In genomic region chr19:37050643-37051345, GRCm38 (mm10) we compare ENCODE assay signal across 9 mouse cellular contexts.
DNase-seq lines count a peak whose midpoint lies in the region; ATAC-seq and TF ChIP-seq lines count a peak whose summit lies in the region.
"Had no signal": no experiment of that assay in that cellular context is flagged by ENCODE, and none has a peak within 500 bp of the region (broad histone marks: within the 10 kb centered on the region; RNA-seq: fewer than 3 reads in every experiment).

No protein-coding gene starts in this region.

- H3K36me3 ChIP-seq in heart, adult 2 months (ENCODE audit: control insufficient read depth, insufficient read depth, low read length) = no peaks in the 10 kb centered on the region; the same call in 1 of the 2 replicates
- H3K36me3 ChIP-seq: limb, embryonic 12.5 days had no signal

- no peak overlapping the region for H3K27ac ChIP-seq in heart, adult 2 months
- H3K27ac ChIP-seq: limb, embryonic 12.5 days had no signal

- TF ChIP-seq POLR2A in heart, adult 2 months (IDR thresholded peaks at IDR 0.05; ENCODE audit: insufficient read depth, low read depth, low read length) = no peak

- peak; percentile 81 for ATAC-seq in erythroid progenitor cell, adult 5-6 weeks (replicated peaks; ENCODE audit: low FRiP score, poor library complexity, severe bottlenecking)

- no peak overlapping the region for H3K4me3 ChIP-seq in heart, adult 2 months
- H3K4me3 ChIP-seq: limb, embryonic 12.5 days had no signal

- peak; percentile 80 for TF ChIP-seq CTCF in heart, adult 2 months (IDR thresholded peaks at IDR 0.05)

- H3K4me1 ChIP-seq in heart, adult 2 months (ENCODE audit: control insufficient read depth, insufficient read depth, low read length) = no peaks in the 10 kb centered on the region
- H3K4me1 ChIP-seq: limb, embryonic 12.5 days had no signal

- no peaks in the 10 kb centered on the region for H3K27me3 ChIP-seq in heart, adult 2 months (ENCODE audit: control insufficient read depth, insufficient read depth, low read length)
- H3K27me3 ChIP-seq: limb, embryonic 12.5 days had no signal

- intact Hi-C loops in heart, adult 2 months (cut with DNase I) = loop anchor here (2.0 kb wide), 2 partner anchors 158 to 214 kb away; partner anchors contain the start of gene Cpeb3

- H3K79me2 ChIP-seq in heart, adult 2 months (replicated peaks; ENCODE audit: control insufficient read depth, insufficient read depth, low read length) = no peaks in the 10 kb centered on the region

- TF ChIP-seq EP300 in heart, adult 2 months (IDR thresholded peaks at IDR 0.05; ENCODE audit: insufficient read depth, low read depth, low read length) = no peak

- no peak for DNase-seq in heart, adult 2 months
- no peak for DNase-seq in heart, adult 11 months
- peak; percentile 12 for DNase-seq in CD4-positive helper T cell, adult 2 months (ENCODE audit: low read depth, low spot score)
- peak; percentile 18 for DNase-seq in brain, embryonic 18.5 days (ENCODE audit: low read depth, low spot score)
- peak; percentile 72 for DNase-seq in kidney, postnatal 10 days
- peak; percentile 66 for DNase-seq in mesoderm, embryonic 11.5 days (ENCODE audit: low read depth, low spot score)
- peak; percentile 65 for DNase-seq in testis, postnatal 10 days (ENCODE audit: low spot score)

- WGBS in heart, adult 2 months = 56% methylated on average over 4 of the region's 4 CpGs

- H3K9ac ChIP-seq in heart, adult 2 months (ENCODE audit: low read depth, low read length) = no peak overlapping the region
- H3K9ac ChIP-seq: limb, embryonic 12.5 days had no signal

Comparison
In these comparisons a context has a peak if more than half of its experiments do, and no peak if none do; other contexts are left out.
1. DNase-seq: peak in CD4-positive helper T cell, adult 2 months (single experiment), brain, embryonic 18.5 days (single experiment), kidney, postnatal 10 days (single experiment), mesoderm, embryonic 11.5 days (single experiment) and testis, postnatal 10 days (single experiment); none in heart, adult 2 months (0 of 2) and heart, adult 11 months (single experiment).